Mouse (Mus musculus): ENCODE results near the gene 5330417H12Rik.

Gene 5330417H12Rik

GRCm38 (mm10) chr7:107625061-107625460 lies at the start of gene 5330417H12Rik:
Gene 5330417H12Rik (minus strand): TSS chr7:107625161.
- no peak for DNase-seq

- DNase-seq, result no peak
These were observed 43.6 kb upstream of the 5330417H12Rik start for GRCm38 (mm10) chr7:107668514-107668913.

- DNase-seq, result no peak
These were observed 41.4 kb upstream of the 5330417H12Rik start for GRCm38 (mm10) chr7:107666262-107666902.

- DNase-seq, result no peak
These were observed 40.8 kb upstream of the 5330417H12Rik start for GRCm38 (mm10) chr7:107665586-107666261.

- DNase-seq, result peak; percentile 28
These were observed 40.2 kb upstream of the 5330417H12Rik start for GRCm38 (mm10) chr7:107665221-107665585.

- DNase-seq, result no peak
These were observed 39.4 kb upstream of the 5330417H12Rik start for GRCm38 (mm10) chr7:107664063-107665056.

- no peak for DNase-seq
These were observed 38.7 kb upstream of the 5330417H12Rik start for GRCm38 (mm10) chr7:107663621-107664020.

GRCm38 (mm10) chr7:107661843-107662281 lies 36.9 kb upstream of the 5330417H12Rik start:
- no peak for DNase-seq

- DNase-seq, result peak; percentile 28
These were observed 36.4 kb upstream of the 5330417H12Rik start for GRCm38 (mm10) chr7:107661189-107661842.

GRCm38 (mm10) chr7:107659186-107659918 lies 34.4 kb upstream of the 5330417H12Rik start:
- DNase-seq, result no peak

- no peak for DNase-seq
These were observed 31.5 kb upstream of the 5330417H12Rik start for GRCm38 (mm10) chr7:107656451-107656850.

- no peak for DNase-seq
These were observed 26.9 kb upstream of the 5330417H12Rik start for GRCm38 (mm10) chr7:107651821-107652220.

- no peak for DNase-seq
These were observed 25.0 kb upstream of the 5330417H12Rik start for GRCm38 (mm10) chr7:107649990-107650389.

GRCm38 (mm10) chr7:107648937-107649688 lies 24.2 kb upstream of the 5330417H12Rik start:
- DNase-seq, result no peak

- no peak for DNase-seq
These were observed 20.0 kb upstream of the 5330417H12Rik start for GRCm38 (mm10) chr7:107644987-107645386.

GRCm38 (mm10) chr7:107642586-107643275 lies 17.8 kb upstream of the 5330417H12Rik start:
- no peak for DNase-seq

- DNase-seq, result no peak
These were observed 13.1 kb upstream of the 5330417H12Rik start for GRCm38 (mm10) chr7:107638026-107638425.

- DNase-seq, result no peak
These were observed 12.4 kb upstream of the 5330417H12Rik start for GRCm38 (mm10) chr7:107637398-107637797.

- no peak for DNase-seq
These were observed 8.2 kb upstream of the 5330417H12Rik start for GRCm38 (mm10) chr7:107633201-107633600.

GRCm38 (mm10) chr7:107628383-107628782 lies 3.4 kb upstream of the 5330417H12Rik start:
- DNase-seq, result no peak

Measured in right cerebral cortex, postnatal 25 days (tissue).